Mouse (Mus musculus) ES-E14 (cell line): ENCODE measurements around the gene Scd4. TPM values are rescaled to one million over a fixed set of nuclear protein-coding genes. Genes with fewer than 3 reads are reported as not detected.

ENCODE experiments used
- DNase-seq: peaks from one replicate; pipeline ENCODE4 v3.0.0-alpha.2; 2013; ENCODE audit warnings: low read depth, low spot score
- H3K27ac ChIP-seq: 2 replicates; pipeline ENCODE4 v1.5.1; 2012; ENCODE audit warnings: low read depth, mild to moderate bottlenecking, low read length, moderate library complexity, mixed read lengths; ENCODE audit not compliant: poor library complexity, insufficient read depth, severe bottlenecking
- H3K36me3 ChIP-seq: 2 replicates; pipeline ENCODE4 v1.6.1; 2012; ENCODE audit warnings: mild to moderate bottlenecking, low read length, moderate library complexity, mixed read lengths; ENCODE audit not compliant: control insufficient read depth, poor library complexity, insufficient read depth, severe bottlenecking
- H3K4me1 ChIP-seq, 2 experiments: fragments of 150-350 bp in 1 of 2; sonication (generic) in 1 of 2; 2 replicates each; pipeline ENCODE4 v1.6.1; 2012; ENCODE audit warnings: low read length in 2 of 2, mild to moderate bottlenecking in 1 of 2, mixed read lengths in 1 of 2; ENCODE audit not compliant: control insufficient read depth in 2 of 2, insufficient read depth in 2 of 2, poor library complexity in 1 of 2
- H3K4me3 ChIP-seq, 2 experiments: fragments of 150-350 bp in 1 of 2; sonication (generic) in 1 of 2; 2 replicates each; pipeline ENCODE4 v1.5.1; 2012; ENCODE audit warnings: low read length in 2 of 2, low read depth in 1 of 2, mild to moderate bottlenecking in 1 of 2, mixed read lengths in 1 of 2; ENCODE audit not compliant: insufficient read depth in 1 of 2, poor library complexity in 1 of 2, severe bottlenecking in 1 of 2
- H3K9ac ChIP-seq: 2 replicates; pipeline ENCODE4 v1.6.1; 2012; ENCODE audit warnings: low read depth, mild to moderate bottlenecking, low read length, mixed read lengths; ENCODE audit not compliant: poor library complexity, insufficient read depth, severe bottlenecking
- H3K9me3 ChIP-seq: fragments of 150-350 bp; sonication (generic); 2 replicates; pipeline ENCODE4 v1.6.1; 2012; ENCODE audit warnings: low read depth, mild to moderate bottlenecking, low read length; ENCODE audit not compliant: control insufficient read depth, insufficient read depth
- CHD2 ChIP-seq: IDR thresholded peaks from 2 replicates; pipeline ENCODE4 v1.6.1; 2014; ENCODE audit warnings: mild to moderate bottlenecking, low read depth, low read length, inconsistent platforms
- HCFC1 ChIP-seq: IDR thresholded peaks from 2 replicates; pipeline ENCODE4 v1.6.1; 2012; ENCODE audit warnings: low read length, inconsistent platforms, borderline replicate concordance; ENCODE audit not compliant: insufficient read depth
- MAFK ChIP-seq: IDR thresholded peaks from 2 replicates; pipeline ENCODE4 v1.6.1; 2014; ENCODE audit warnings: mild to moderate bottlenecking, low read depth, low read length, inconsistent platforms; ENCODE audit not compliant: insufficient read depth
- ZC3H11A ChIP-seq: IDR thresholded peaks from 2 replicates; pipeline ENCODE4 v1.6.1; 2012; ENCODE audit warnings: low read depth, mild to moderate bottlenecking, inconsistent platforms, low read length, borderline replicate concordance
- ZNF384 ChIP-seq: IDR thresholded peaks from 2 replicates; pipeline ENCODE4 v1.6.1; 2012; ENCODE audit warnings: low read depth, low read length, inconsistent platforms
- in situ Hi-C, 2 experiments: fragments of 600-800 bp; cut with MboI; formaldehyde crosslinking; loops; one replicate each; pipeline ENCODE4 v1.15.1; 2025; ENCODE audit warnings: low sequenced_read_pairs in 2 of 2, inconsistent platforms in 1 of 2; ENCODE audit not compliant: unreplicated experiment in 2 of 2
- total RNA-seq: library from RNA; depleted of rRNA; stranded (reverse); fragments of 300-350 nt; gene quantifications from 2 replicates; pipeline ENCODE4 v1.2.3, GENCODE M21; 2012

The Scd4 gene
- total RNA-seq, 1 experiment = 0.13 TPM

DNA sequence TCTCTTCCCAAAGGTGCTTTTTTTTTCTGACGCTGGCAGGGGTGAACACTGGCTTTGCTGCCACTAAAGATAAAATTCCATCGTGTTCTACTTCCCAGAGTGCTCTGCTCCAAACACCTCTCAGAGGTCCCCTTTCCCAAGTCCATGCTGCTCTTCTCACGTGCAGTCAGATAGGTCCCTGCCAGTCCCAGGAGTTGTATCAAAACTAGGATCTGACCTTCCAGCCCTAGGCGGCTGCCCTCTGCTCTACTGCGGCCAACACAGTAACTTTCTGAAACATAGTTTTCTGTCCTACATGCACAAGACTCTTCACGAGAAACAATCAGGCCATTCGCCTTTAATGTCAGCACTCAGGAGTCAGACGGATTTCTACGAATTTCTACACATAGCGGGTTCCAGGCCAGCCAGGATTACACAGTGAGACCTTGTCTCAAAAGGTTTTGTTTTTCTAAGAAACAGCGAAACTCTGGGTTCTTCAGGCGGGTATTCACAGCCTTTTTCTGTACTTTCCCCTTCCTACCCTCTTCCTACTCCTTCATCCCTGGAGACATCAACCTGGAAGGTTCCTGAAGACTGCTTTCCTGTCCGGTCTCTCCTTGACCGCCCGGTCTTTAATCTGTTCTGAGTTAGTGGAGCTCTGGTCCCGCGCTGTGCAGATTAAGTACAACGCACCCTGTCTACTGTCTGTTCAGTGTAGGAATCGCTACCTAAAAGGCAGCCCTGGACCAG is 55.0 kb downstream of the Scd4 start:
- Histone ChIP-seq H3K4me3 (peak overlapping the region; percentile 53 to 71), H3K4me1 (peaks cover 5 to 12% of the 10 kb centered on the region in 2 experiments; a peak in 2 of 4 replicates), H3K36me3 (no peaks in the 10 kb centered on the region), H3K9ac (peak overlapping the region; percentile 63), H3K27ac (peak overlapping the region; percentile 30), H3K9me3 (no peaks in the 10 kb centered on the region)
- no peak for TF ChIP-seq MAFK
- no peak for TF ChIP-seq CHD2
- no peak for TF ChIP-seq ZC3H11A
- TF ChIP-seq HCFC1 = no peak
- TF ChIP-seq ZNF384 = no peak
- in situ Hi-C loops = no loop called here
- DNase-seq = no peak

DNA sequence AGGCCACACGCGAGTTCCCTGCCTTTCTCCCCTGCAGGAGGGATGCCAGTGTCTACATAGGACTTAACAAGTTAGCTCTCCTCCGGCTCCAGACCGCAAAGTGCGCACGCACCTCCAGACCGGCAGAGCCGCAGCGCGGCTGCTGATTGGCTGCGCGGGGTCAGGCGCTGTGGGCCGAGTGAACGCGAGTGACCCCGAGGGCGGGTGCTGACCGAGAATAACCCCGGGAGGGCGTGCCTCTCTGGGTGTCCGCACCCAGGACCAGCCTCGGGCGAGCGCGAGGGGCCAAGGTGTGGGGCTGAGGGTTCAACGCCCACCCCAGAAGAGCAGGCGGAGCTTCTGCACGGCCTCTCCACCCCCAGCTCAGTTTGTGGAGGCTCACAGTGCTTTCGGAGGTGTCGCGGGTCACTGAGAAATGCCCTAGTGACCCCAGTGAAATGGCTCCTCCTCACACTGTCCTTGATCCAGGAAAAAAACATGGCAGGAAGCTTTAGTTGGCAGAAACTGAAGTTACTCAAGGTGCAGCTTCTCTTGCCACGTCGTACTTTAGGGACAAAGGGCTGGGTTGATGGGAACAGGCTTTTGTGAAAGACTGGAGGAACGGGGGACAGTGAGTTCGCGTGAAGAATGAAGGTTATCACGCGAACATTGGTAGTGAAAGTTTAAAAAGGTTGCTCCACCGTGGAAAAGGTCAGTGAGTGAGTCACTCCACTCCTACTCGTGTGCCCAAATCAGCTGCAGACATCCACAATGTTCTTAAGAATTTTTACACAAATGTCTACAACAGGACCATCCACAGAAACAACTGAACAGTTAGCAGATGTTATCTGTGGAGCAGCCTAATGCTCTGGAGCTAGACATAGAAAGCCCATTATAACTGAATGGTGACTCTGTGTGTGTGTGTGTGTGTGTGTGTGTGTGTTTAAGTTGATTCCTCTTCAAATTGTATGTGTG is 55.9 kb downstream of the Scd4 start:
- TF ChIP-seq ZC3H11A (no peak), MAFK (no peak), CHD2 (no peak)
- H3K4me3 ChIP-seq = peak overlapping the region; percentile 53 to 71
- H3K9me3 ChIP-seq = no peaks in the 10 kb centered on the region
- no peaks in the 10 kb centered on the region; the same call in 1 of the 2 replicates for H3K36me3 ChIP-seq
- peak overlapping the region; percentile 37 for H3K27ac ChIP-seq
- peaks cover 5 to 12% of the 10 kb centered on the region in 2 experiments; a peak in 2 of 4 replicates for H3K4me1 ChIP-seq
- in situ Hi-C loops = no loop called here
- peak; percentile 96 for DNase-seq
- H3K9ac ChIP-seq = peak overlapping the region; percentile 63

DNA sequence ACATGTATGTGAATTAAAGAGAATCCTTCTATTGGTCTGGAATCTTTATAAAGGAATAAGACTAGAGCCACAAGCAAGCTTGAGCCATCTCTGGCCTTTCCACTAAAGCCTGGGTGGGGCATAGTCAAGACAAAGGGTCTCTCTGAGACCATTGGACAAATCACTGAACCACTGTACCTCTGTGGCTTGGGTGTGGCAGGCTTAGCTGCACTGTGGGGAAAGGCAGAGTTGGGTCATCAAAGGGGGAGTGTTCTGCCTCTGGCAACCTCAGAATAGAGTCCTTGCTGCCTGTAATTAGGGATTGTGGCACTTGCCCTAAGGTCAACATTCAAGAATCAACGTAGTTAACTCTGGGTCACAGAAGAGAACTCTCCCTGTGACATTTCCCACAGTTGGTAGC is 56.6 kb downstream of the Scd4 start:
- TF ChIP-seq MAFK (no peak), CHD2 (no peak), ZC3H11A (no peak), HCFC1 (no peak), ZNF384 (no peak)
- H3K36me3 ChIP-seq = peaks cover 1% of the 10 kb centered on the region; the same call in 1 of the 2 replicates
- H3K9me3 ChIP-seq = no peaks in the 10 kb centered on the region
- no peak overlapping the region for H3K9ac ChIP-seq
- DNase-seq = peak; percentile 70
- no peak overlapping the region for H3K4me3 ChIP-seq
- H3K4me1 ChIP-seq = peaks cover 5 to 17% of the 10 kb centered on the region in 2 experiments; a peak in 2 of 4 replicates
- in situ Hi-C loops = no loop called here
- H3K27ac ChIP-seq = no peak overlapping the region

DNA sequence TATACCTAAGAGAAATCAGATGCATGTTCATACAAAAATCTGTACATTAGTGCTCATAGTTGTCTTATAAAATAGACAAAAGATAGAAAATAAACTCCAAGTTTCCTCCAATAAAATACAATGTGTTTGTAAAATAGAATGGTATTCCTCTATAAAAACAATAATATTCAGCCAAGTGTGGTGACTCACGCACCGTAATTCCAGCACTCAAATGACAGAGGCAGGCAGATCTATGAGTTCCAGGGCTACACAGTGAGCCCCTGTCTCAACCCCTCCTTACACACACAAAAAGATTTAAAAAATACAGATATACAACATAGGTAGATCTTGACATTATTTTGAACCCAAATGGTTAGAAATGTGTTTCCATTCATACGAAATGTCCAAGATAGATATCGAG is 59.0 kb downstream of the Scd4 start:
- in situ Hi-C loops = no loop called here
- no peaks in the 10 kb centered on the region for H3K9me3 ChIP-seq
- H3K9ac ChIP-seq = no peak overlapping the region

More for the DNA sequence above, 59.0 kb downstream of the Scd4 start:
- no peak for TF ChIP-seq CHD2
- TF ChIP-seq HCFC1 = no peak
- no peak for TF ChIP-seq MAFK
- TF ChIP-seq ZC3H11A = no peak
- TF ChIP-seq ZNF384 = no peak
- no peak overlapping the region for H3K27ac ChIP-seq
- H3K36me3 ChIP-seq = peaks cover 10% of the 10 kb centered on the region
- DNase-seq = no peak
- no peak overlapping the region for H3K4me3 ChIP-seq
- peaks cover 2 to 11% of the 10 kb centered on the region in 2 experiments; a peak in 1 of 4 replicates for H3K4me1 ChIP-seq
